Mouse (Mus musculus) liver, adult 2 months (tissue): ENCODE measurements at regions not wholly inside any gene's neighbourhood (a gene's known extent, or its start where the extent isn't known, plus 50 kb on each side); places are given as distances from the start of the nearest gene placed in this dataset.

Experiments
- CTCF ChIP-seq: fragments of 200-500 bp; IDR thresholded peaks from 2 replicates; pipeline ENCODE4 v1.5.1; 2011; ENCODE audit warnings: low read depth, low read length, control low read depth
- POLR2A ChIP-seq: fragments of 200-500 bp; IDR thresholded peaks from 2 replicates; pipeline ENCODE4 v1.6.1; 2011; ENCODE audit warnings: low read length, control low read depth; ENCODE audit not compliant: insufficient read depth; ENCODE audit errors: extremely low read depth

DNA sequence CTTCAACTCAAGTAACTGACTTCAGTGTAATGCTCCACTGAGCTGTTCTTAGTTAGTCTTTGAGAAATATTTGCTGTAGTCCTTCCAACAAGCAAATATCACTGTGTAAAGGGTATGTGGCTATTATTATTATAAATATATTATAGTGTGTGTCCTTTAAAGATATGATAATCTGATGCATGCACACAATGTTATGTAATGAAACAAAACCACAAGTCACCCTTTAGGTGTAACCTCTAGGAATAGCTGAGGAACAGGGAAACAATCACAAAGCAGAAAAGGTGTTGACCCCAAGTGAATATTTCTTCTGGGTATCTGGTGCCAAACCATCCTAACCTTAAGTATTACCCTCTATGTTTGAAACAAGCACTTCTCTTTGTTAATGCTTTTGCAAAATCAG, 603.6 kb upstream of the Arid1b start:
- TF ChIP-seq POLR2A = no peak
- TF ChIP-seq CTCF = no peak
